Mouse (Mus musculus) forebrain, embryonic 14.5 days (tissue): Measurements from ENCODE around the gene Olfr668. TPM values are rescaled to one million over a fixed set of nuclear protein-coding genes. Genes with fewer than 3 reads are reported as not detected.
"Not testable (repeated sequence)": the region's sequence is repeated elsewhere in the genome, so short reads cannot be mapped to it uniquely, and the experiment has no call there.

Source experiments
- ATAC-seq: fragments of 200-750 bp; cut with Nextera tagmentation; 2 replicates; pipeline ENCODE4 v1.8.0; 2017; ENCODE audit warnings: mild to moderate bottlenecking, moderate library complexity
- DNase-seq: peaks from one replicate; pipeline ENCODE4 v3.0.0-alpha.2; 2015; ENCODE audit warnings: low spot score
- H3K27ac ChIP-seq: fragments of 300-500 bp; sonication (generic); 2 replicates; pipeline ENCODE4 v1.5.1; 2014; ENCODE audit warnings: low read depth, mild to moderate bottlenecking, control low read depth, low read length, moderate library complexity
- H3K27me3 ChIP-seq: fragments of 300-500 bp; sonication (generic); replicated peaks from 2 replicates; pipeline ENCODE4 v1.6.1; 2014; ENCODE audit warnings: low read length, control low read depth, mixed read lengths; ENCODE audit not compliant: control insufficient read depth, insufficient read depth
- H3K36me3 ChIP-seq: fragments of 300-500 bp; sonication (generic); 2 replicates; pipeline ENCODE4 v1.6.1; 2014; ENCODE audit warnings: low read length, control low read depth; ENCODE audit not compliant: control insufficient read depth, insufficient read depth
- H3K4me1 ChIP-seq: fragments of 300-500 bp; sonication (generic); 2 replicates; pipeline ENCODE4 v1.6.1; 2014; ENCODE audit warnings: antibody characterized with exemption, low read length, control low read depth; ENCODE audit not compliant: control insufficient read depth, insufficient read depth
- H3K4me2 ChIP-seq: fragments of 300-500 bp; sonication (generic); 2 replicates; pipeline ENCODE4 v1.6.1; 2014; ENCODE audit warnings: mild to moderate bottlenecking, control low read depth, low read length
- H3K4me3 ChIP-seq: fragments of 300-500 bp; sonication (generic); 2 replicates; pipeline ENCODE4 v1.5.1; 2014; ENCODE audit warnings: low read depth, low read length, control low read depth
- H3K9ac ChIP-seq: fragments of 300-500 bp; sonication (generic); 2 replicates; pipeline ENCODE4 v1.6.1; 2014; ENCODE audit warnings: mild to moderate bottlenecking, low read length, control low read depth, moderate library complexity
- H3K9me3 ChIP-seq: fragments of 300-500 bp; sonication (generic); replicated peaks from 2 replicates; pipeline ENCODE4 v1.6.1; 2016; ENCODE audit warnings: low read length, control low read depth, mixed read lengths; ENCODE audit not compliant: control insufficient read depth
- WGBS: fragments of 180-500 bp; shearing (Covaris S2); extraction: QIAGEN DNeasy Blood & Tissue Kit; methylation state at CpG from one replicate; pipeline ENCODE4 v1.1.7; 2014; 5-methylcytosine and 5-hydroxymethylcytosine counted together
- polyA plus RNA-seq: library from polyadenylated mRNA; unstranded; fragments of >200 nt; fragmentation: Nextera tagmentation; extraction: Ambion mirVana; gene quantifications from 2 replicates; pipeline ENCODE4 v1.2.1, GENCODE M21; 2014

Olfr668 gene
- polyA plus RNA-seq, result not detected in 2 replicates

GRCm38 (mm10) chr7:104927957-104928356 lies at the start of gene Olfr668:
Olfr668 (minus strand) TSS chr7:104928057.
- H3K4me3 ChIP-seq, result no peak within 1 kb of the TSS
- no peaks in the 10 kb centered on the region for H3K9me3 ChIP-seq
- no peak within 1 kb of the TSS for H3K4me2 ChIP-seq
- no peaks in the 10 kb centered on the region for H3K4me1 ChIP-seq
- 84% methylated on average over 1 of the region's 1 CpGs for WGBS
- no peaks in the 10 kb centered on the region for H3K36me3 ChIP-seq
- H3K27ac ChIP-seq, result no peak within 1 kb of the TSS
- no peak within 1 kb of the TSS for H3K9ac ChIP-seq
- no peak for DNase-seq
- no peak for ATAC-seq
- H3K27me3 ChIP-seq, result no peaks in the 10 kb centered on the region

- H3K4me2 ChIP-seq, H3K27me3 ChIP-seq, H3K9me3 ChIP-seq, H3K4me3 ChIP-seq, H3K27ac ChIP-seq, H3K9ac ChIP-seq, ATAC-seq, H3K4me1 ChIP-seq, DNase-seq, H3K36me3 ChIP-seq: not testable (repeated sequence)
- WGBS, result 74% methylated on average over 2 of the region's 2 CpGs
Measured at GRCm38 (mm10) chr7:104972507-104972906, 44.6 kb upstream of the Olfr668 start.

- no peaks in the 10 kb centered on the region for H3K4me1 ChIP-seq
- 46% methylated on average over 1 of the region's 1 CpGs for WGBS
- ATAC-seq (no peak), DNase-seq (no peak)
- H3K27ac ChIP-seq, result no peak within 1 kb of the TSS
- no peak within 1 kb of the TSS for H3K4me3 ChIP-seq
- H3K9me3 ChIP-seq, result no peaks in the 10 kb centered on the region
- H3K36me3 ChIP-seq, result no peaks in the 10 kb centered on the region
- no peaks in the 10 kb centered on the region for H3K27me3 ChIP-seq
- no peak within 1 kb of the TSS for H3K4me2 ChIP-seq
- no peak within 1 kb of the TSS for H3K9ac ChIP-seq
Measured at GRCm38 (mm10) chr7:104962520-104962919, 34.7 kb upstream of the Olfr668 start, which contains the start of gene Olfr670. Olfr670 (minus strand) TSS chr7:104962620.

DNA sequence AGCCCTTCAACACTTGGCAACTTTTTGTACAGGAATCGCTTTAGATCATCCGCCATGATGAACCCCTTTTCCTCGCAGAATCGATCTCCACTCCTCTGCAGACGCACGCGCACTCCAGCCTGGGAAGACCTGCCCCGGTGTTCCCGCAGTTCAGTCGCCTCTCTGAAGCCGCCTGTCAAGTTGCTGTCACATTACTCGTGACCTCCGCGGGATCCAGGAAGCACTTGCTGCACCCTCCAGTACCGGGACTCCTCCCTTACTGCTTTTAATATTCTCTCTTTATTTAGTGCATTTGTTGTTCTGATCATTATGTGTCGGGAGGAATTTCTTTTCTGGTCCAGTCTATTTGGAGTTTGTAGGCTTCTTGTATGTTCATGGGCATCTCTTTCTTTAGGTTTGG lies 22.4 kb upstream of the Olfr668 start:
- ATAC-seq, result not testable (repeated sequence)

GRCm38 (mm10) chr7:104933940-104934339 lies 6.1 kb upstream of the Olfr668 start, which contains the start of gene Olfr669:
Olfr669 (plus strand) TSS chr7:104934240.
- no peaks in the 10 kb centered on the region for H3K36me3 ChIP-seq
- no peak within 1 kb of the TSS for H3K27ac ChIP-seq
- ATAC-seq (no peak), DNase-seq (no peak)
- 89% methylated on average over 1 of the region's 1 CpGs for WGBS
- no peak within 1 kb of the TSS for H3K9ac ChIP-seq
- no peaks in the 10 kb centered on the region for H3K27me3 ChIP-seq
- no peak within 1 kb of the TSS for H3K4me2 ChIP-seq
- no peak within 1 kb of the TSS for H3K4me3 ChIP-seq
- no peaks in the 10 kb centered on the region for H3K9me3 ChIP-seq
- H3K4me1 ChIP-seq, result no peaks in the 10 kb centered on the region

More for the DNA sequence above, 22.4 kb upstream of the Olfr668 start:
- not testable (repeated sequence) for H3K27ac ChIP-seq, H3K4me1 ChIP-seq, H3K4me2 ChIP-seq, H3K9me3 ChIP-seq, H3K36me3 ChIP-seq, H3K9ac ChIP-seq, DNase-seq, H3K4me3 ChIP-seq, H3K27me3 ChIP-seq
- whole genome bisulfite sequencing, result 96% methylated on average over 16 of the region's 16 CpGs

GRCm38 (mm10) chr7:104921382-104921781 lies 6.5 kb downstream of the Olfr668 start, which contains the start of gene Olfr667:
Olfr667 (minus strand) TSS chr7:104921482.
- Histone ChIP-seq H3K4me3 (no peak within 1 kb of the TSS), H3K9me3 (no peaks in the 10 kb centered on the region), H3K27me3 (no peaks in the 10 kb centered on the region), H3K4me1 (no peaks in the 10 kb centered on the region), H3K9ac (no peak within 1 kb of the TSS), H3K27ac (no peak within 1 kb of the TSS), H3K36me3 (no peaks in the 10 kb centered on the region), H3K4me2 (no peak within 1 kb of the TSS)
- ATAC-seq, result no peak
- DNase-seq, result no peak
- 80% methylated on average over 1 of the region's 1 CpGs for WGBS

GRCm38 (mm10) chr7:104895852-104896251 lies 32.0 kb downstream of the Olfr668 start, which contains the start of gene Olfr666:
Olfr666 (minus strand) TSS chr7:104895952.
- H3K27ac ChIP-seq, result no peak within 1 kb of the TSS
- no peak within 1 kb of the TSS for H3K4me2 ChIP-seq
- no peak within 1 kb of the TSS for H3K9ac ChIP-seq
- no peak within 1 kb of the TSS for H3K4me3 ChIP-seq
- H3K27me3 ChIP-seq, result no peaks in the 10 kb centered on the region
- no peak for ATAC-seq
- no peaks in the 10 kb centered on the region for H3K9me3 ChIP-seq
- DNase-seq, result no peak
- no peaks in the 10 kb centered on the region for H3K4me1 ChIP-seq
- WGBS, result 89% methylated on average over 2 of the region's 2 CpGs
- H3K36me3 ChIP-seq, result no peaks in the 10 kb centered on the region

DNA sequence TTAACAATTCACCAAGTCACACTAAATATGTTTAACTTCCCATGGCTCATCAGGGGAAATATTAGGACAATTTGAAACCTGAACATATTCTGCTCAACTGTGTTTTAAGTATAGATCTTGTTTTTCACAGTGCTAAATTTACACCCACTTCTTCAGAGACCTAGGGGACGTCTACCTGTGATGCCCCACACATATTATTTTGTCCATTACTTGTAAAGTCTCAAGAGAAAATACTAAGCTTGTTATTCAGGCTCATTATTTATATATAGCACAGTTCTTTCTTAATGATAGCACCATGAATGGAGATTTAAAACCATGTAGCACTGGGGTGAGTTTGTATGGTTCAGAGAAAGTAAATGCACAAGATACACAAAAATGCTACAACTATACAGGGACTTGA lies 50.1 kb downstream of the Olfr668 start, which contains the start of gene Olfr665:
Gene Olfr665 (plus strand): TSS at position 301 of the 400 bp plus-strand sequence.
- Histone ChIP-seq H3K4me2 (no peak within 1 kb of the TSS), H3K27ac (no peak within 1 kb of the TSS), H3K36me3 (no peaks in the 10 kb centered on the region), H3K9ac (no peak within 1 kb of the TSS), H3K27me3 (no peaks in the 10 kb centered on the region), H3K9me3 (no peaks in the 10 kb centered on the region), H3K4me1 (no peaks in the 10 kb centered on the region), H3K4me3 (no peak within 1 kb of the TSS)
- no peak for ATAC-seq
- 51% methylated on average over 1 of the region's 1 CpGs for WGBS
- DNase-seq, result no peak
